In the genomic region with DNA sequence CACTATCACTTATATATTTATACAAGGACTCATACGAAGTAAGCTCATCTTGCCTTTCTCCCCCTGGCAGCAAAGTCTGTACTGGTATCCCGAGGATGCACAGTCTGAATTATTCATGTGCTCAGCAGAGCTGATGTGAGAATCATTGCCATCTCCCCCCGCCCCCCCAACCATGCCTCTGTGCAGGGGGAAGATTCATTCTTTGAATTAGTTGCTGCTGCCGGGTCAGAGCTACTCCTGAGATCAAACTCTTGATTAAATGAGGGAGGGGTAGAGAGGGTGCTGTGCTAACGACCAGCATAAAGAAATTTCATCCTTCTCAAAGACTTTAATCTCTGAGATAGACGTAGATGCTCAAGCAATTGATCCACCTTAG, we compare ENCODE assay signal across 18 mouse cellular contexts.
DNase-seq lines count a peak whose midpoint lies in the region; ATAC-seq and TF ChIP-seq lines count a peak whose summit lies in the region.
"Had no signal": no experiment of that assay in that cellular context is flagged by ENCODE, and none has a peak within 500 bp of the region (broad histone marks: within the 10 kb centered on the region; RNA-seq: fewer than 3 reads in every experiment).

No protein-coding gene starts in this region.

- intact Hi-C loops in left cerebral cortex, postnatal 4 days (cut with DNase I), result no loop called here

- DNase-seq in left cerebral cortex, postnatal 4 days, result peak; percentile 2
- no peak for DNase-seq in left cerebral cortex, adult 9 months (ENCODE audit: low spot score in 2 of 2)
- peak; percentile 37 for DNase-seq in hindbrain, embryonic 14.5 days (ENCODE audit: low spot score)
- no peak for DNase-seq in cerebellum, adult 2 months
- no peak for DNase-seq in heart, embryonic 10.5 days (ENCODE audit: low spot score)
- DNase-seq: cerebellum, adult 9-10 months; heart, postnatal 10 days; kidney, adult 8-10 months; kidney, postnatal 14 days; liver, postnatal 0 days; lung, postnatal 10 days; thymus, postnatal 14 days had no signal

- H3K4me2 ChIP-seq in hindbrain, embryonic 14.5 days (replicated peaks), result no peak overlapping the region
- H3K4me2 ChIP-seq in midbrain, embryonic 13.5 days (replicated peaks), result no peak overlapping the region
- H3K4me2 ChIP-seq in neural tube, embryonic 15.5 days, result no peak overlapping the region
- H3K4me2 ChIP-seq: heart, embryonic 11.5 days had no signal

- H3K4me1 ChIP-seq in hindbrain, embryonic 14.5 days (replicated peaks; ENCODE audit: control insufficient read depth, insufficient read depth, low read length), result 0 out of 2 replicates have a peak, but pooled peaks cover 3% of the 10 kb centered on the region
- H3K4me1 ChIP-seq in midbrain, embryonic 13.5 days (replicated peaks), result 0 out of 2 replicates have a peak, but pooled peaks cover 11% of the 10 kb centered on the region
- no peaks in the 10 kb centered on the region for H3K4me1 ChIP-seq in neural tube, embryonic 15.5 days
- no peaks in the 10 kb centered on the region for H3K4me1 ChIP-seq in cerebellum, adult 2 months (ENCODE audit: control insufficient read depth, insufficient read depth, low read length)
- H3K4me1 ChIP-seq in heart, embryonic 10.5 days, result no peaks in the 10 kb centered on the region
- H3K4me1 ChIP-seq: limb, embryonic 10.5 days had no signal

- no peak for TF ChIP-seq POLR2A in cerebellum, adult 2 months (IDR thresholded peaks at IDR 0.05; ENCODE audit: borderline replicate concordance, insufficient read depth, low read length)

- TF ChIP-seq CTCF in cerebellum, adult 2 months (IDR thresholded peaks at IDR 0.05; ENCODE audit: borderline replicate concordance, insufficient read depth, low read depth, low read length), result no peak

- WGBS in hindbrain, embryonic 14.5 days, result 27% methylated on average over 6 of the region's 6 CpGs
- WGBS in midbrain, embryonic 13.5 days, result 25% methylated on average over 6 of the region's 6 CpGs
- 33% methylated on average over 6 of the region's 6 CpGs for WGBS in neural tube, embryonic 15.5 days
- WGBS in cerebellum, adult 2 months, result 18% methylated on average over 6 of the region's 6 CpGs
- WGBS in heart, embryonic 10.5 days, result 68% methylated on average over 6 of the region's 6 CpGs

- ATAC-seq in hindbrain, embryonic 14.5 days (ENCODE audit: low FRiP score), result peak; percentile 85
- peak; percentile 94 for ATAC-seq in midbrain, embryonic 13.5 days
- peak; percentile 55 for ATAC-seq in neural tube, embryonic 15.5 days (ENCODE audit: low FRiP score)
- ATAC-seq: inflammation-experienced regulatory T-cells, adult 6 months; liver, postnatal 0 days had no signal

- 0 out of 2 replicates have a peak overlapping the region, but pooled peaks have one; percentile 45 for H3K27ac ChIP-seq in hindbrain, embryonic 14.5 days
- H3K27ac ChIP-seq in midbrain, embryonic 13.5 days, result peak overlapping the region; percentile 62
- no peak overlapping the region for H3K27ac ChIP-seq in neural tube, embryonic 15.5 days (replicated peaks)
- H3K27ac ChIP-seq in cerebellum, adult 2 months (ENCODE audit: insufficient read depth, low read length), result no peak overlapping the region
- no peak overlapping the region for H3K27ac ChIP-seq in heart, embryonic 10.5 days
- H3K27ac ChIP-seq: layer of hippocampus, adult 2 months; limb, embryonic 10.5 days had no signal

- no peaks in the 10 kb centered on the region for H3K27me3 ChIP-seq in hindbrain, embryonic 14.5 days (ENCODE audit: control insufficient read depth, insufficient read depth, low read length)
- H3K27me3 ChIP-seq in midbrain, embryonic 13.5 days, result no peaks in the 10 kb centered on the region
- H3K27me3 ChIP-seq in neural tube, embryonic 15.5 days (replicated peaks), result no peaks in the 10 kb centered on the region
- no peaks in the 10 kb centered on the region for H3K27me3 ChIP-seq in cerebellum, adult 2 months (ENCODE audit: control insufficient read depth, insufficient read depth, low read length)
- H3K27me3 ChIP-seq in heart, embryonic 10.5 days (ENCODE audit: insufficient read depth, poor library complexity, severe bottlenecking), result no peaks in the 10 kb centered on the region

- H3K4me3 ChIP-seq in hindbrain, embryonic 14.5 days (replicated peaks; ENCODE audit: low read length), result no peak overlapping the region
- H3K4me3 ChIP-seq in midbrain, embryonic 13.5 days (replicated peaks), result no peak overlapping the region
- H3K4me3 ChIP-seq in neural tube, embryonic 15.5 days (replicated peaks), result no peak overlapping the region
- H3K4me3 ChIP-seq in cerebellum, adult 2 months (replicated peaks; ENCODE audit: insufficient read depth, low read depth, low read length), result no peak overlapping the region
- no peak overlapping the region for H3K4me3 ChIP-seq in heart, embryonic 10.5 days
- H3K4me3 ChIP-seq: layer of hippocampus, adult 2 months; limb, embryonic 10.5 days had no signal

- H3K9me3 ChIP-seq in hindbrain, embryonic 14.5 days (ENCODE audit: control insufficient read depth, low read length), result no peaks in the 10 kb centered on the region
- H3K9me3 ChIP-seq in midbrain, embryonic 13.5 days, result no peaks in the 10 kb centered on the region
- H3K9me3 ChIP-seq in neural tube, embryonic 15.5 days (replicated peaks), result no peaks in the 10 kb centered on the region
- H3K9me3 ChIP-seq in heart, embryonic 10.5 days, result no peaks in the 10 kb centered on the region
- H3K9me3 ChIP-seq: limb, embryonic 10.5 days had no signal

- H3K9ac ChIP-seq in hindbrain, embryonic 14.5 days, result no peak overlapping the region
- no peak overlapping the region for H3K9ac ChIP-seq in midbrain, embryonic 13.5 days (replicated peaks)
- no peak overlapping the region for H3K9ac ChIP-seq in neural tube, embryonic 15.5 days (replicated peaks)
- H3K9ac ChIP-seq: liver, postnatal 0 days had no signal

- no peaks in the 10 kb centered on the region for H3K36me3 ChIP-seq in hindbrain, embryonic 14.5 days (replicated peaks; ENCODE audit: control insufficient read depth, insufficient read depth)
- H3K36me3 ChIP-seq in midbrain, embryonic 13.5 days, result no peaks in the 10 kb centered on the region
- H3K36me3 ChIP-seq in neural tube, embryonic 15.5 days, result no peaks in the 10 kb centered on the region
- no peaks in the 10 kb centered on the region for H3K36me3 ChIP-seq in heart, embryonic 10.5 days
- H3K36me3 ChIP-seq: limb, embryonic 10.5 days had no signal

Comparison
In these comparisons a context has a peak if more than half of its experiments do, and no peak if none do; other contexts are left out.
1. DNase-seq: peak in left cerebral cortex, postnatal 4 days (single experiment) and hindbrain, embryonic 14.5 days (single experiment); none in left cerebral cortex, adult 9 months (0 of 2), cerebellum, adult 2 months (0 of 2) and heart, embryonic 10.5 days (single experiment).
2. H3K27ac ChIP-seq: peak in hindbrain, embryonic 14.5 days (single experiment) and midbrain, embryonic 13.5 days (single experiment); none in neural tube, embryonic 15.5 days (single experiment), cerebellum, adult 2 months (single experiment) and heart, embryonic 10.5 days (single experiment).
3. Peak in every context shown above with its lines, with median percentiles within 50 percentile points of each other: ATAC-seq.